Comparison of ENCODE assay signal across 17 mouse cellular contexts in the genomic region with DNA sequence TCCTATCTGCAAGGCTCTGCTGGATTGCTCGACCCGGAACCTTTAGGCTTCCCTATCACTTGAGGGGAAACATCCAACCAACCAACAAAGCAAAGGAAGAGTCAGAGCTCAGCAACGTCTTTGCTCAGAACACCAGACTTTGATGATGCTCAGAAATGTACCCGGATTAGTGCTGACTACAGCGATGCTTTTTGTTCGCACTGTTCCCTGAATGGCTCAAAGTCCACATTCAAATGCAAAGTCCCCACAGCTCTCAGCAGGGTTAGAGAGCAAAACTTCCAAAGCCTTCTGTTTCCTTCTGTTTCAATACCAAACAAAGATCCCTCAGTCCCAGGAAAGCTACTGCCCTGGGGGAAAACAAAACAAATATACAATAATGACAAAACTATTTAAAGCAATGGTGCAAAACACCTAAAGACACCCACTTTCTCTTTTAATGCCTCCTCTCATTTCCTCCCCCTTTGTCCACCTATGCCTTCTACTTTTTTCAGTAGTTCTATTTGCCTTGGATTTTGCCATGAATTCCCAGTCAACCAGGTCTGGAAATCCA. TPM values are rescaled to one million over a fixed set of nuclear protein-coding genes. Genes with fewer than 3 reads are reported as not detected.
DNase-seq lines count a peak whose midpoint lies in the region; TF ChIP-seq lines count a peak whose summit lies in the region.
"Had no signal": no experiment of that assay in that cellular context is flagged by ENCODE, and none has a peak within 500 bp of the region (broad histone marks: within the 10 kb centered on the region; RNA-seq: fewer than 3 reads in every experiment).

No protein-coding gene starts in this region.

- H3K9me3 ChIP-seq in embryonic facial prominence, embryonic 10.5 days, result no peaks in the 10 kb centered on the region
- H3K9me3 ChIP-seq: hindbrain, embryonic 15.5 days; limb, embryonic 12.5 days; neural tube, embryonic 15.5 days had no signal

- DNase-seq in embryo, embryonic 10 days (ENCODE audit: low spot score), result peak; percentile 16
- DNase-seq in embryo, embryonic 9.5 days (ENCODE audit: extremely low spot score), result no peak
- DNase-seq in layer of hippocampus, adult 2 months (ENCODE audit: low spot score in 2 of 2), result no peak
- DNase-seq in layer of hippocampus, postnatal 36 days, result no peak
- peak; percentile 60 to 73 for DNase-seq in kidney, postnatal 25 days
- DNase-seq in yolk sac, embryonic 10.5 days (ENCODE audit: low spot score), result peak; percentile 36
- DNase-seq in thymus, postnatal 14 days, result no peak
- DNase-seq in embryonic facial prominence, embryonic 10.5 days (ENCODE audit: low spot score), result no peak
- DNase-seq: cerebellum, adult 9-11 months; gastrocnemius, postnatal 10 days; right cerebral cortex, postnatal 25 days had no signal

- TF ChIP-seq CTCF in layer of hippocampus, adult 2 months (conservative IDR thresholded peaks at IDR 0.05), result no peak

- no peak overlapping the region for H3K4me3 ChIP-seq in layer of hippocampus, adult 2 months
- H3K4me3 ChIP-seq in embryonic facial prominence, embryonic 10.5 days, result no peak overlapping the region
- H3K4me3 ChIP-seq: hindbrain, embryonic 15.5 days; limb, embryonic 12.5 days; neural tube, embryonic 15.5 days had no signal

- H3K4me1 ChIP-seq in embryonic facial prominence, embryonic 10.5 days, result peaks cover 8% of the 10 kb centered on the region

- peaks cover 14% of the 10 kb centered on the region for H3K27me3 ChIP-seq in embryonic facial prominence, embryonic 10.5 days (replicated peaks; ENCODE audit: low read depth, poor library complexity, severe bottlenecking)
- H3K27me3 ChIP-seq: hindbrain, embryonic 15.5 days; neural tube, embryonic 15.5 days had no signal

- 11% methylated on average over 6 of the region's 6 CpGs for WGBS in embryonic facial prominence, embryonic 10.5 days

- H3K27ac ChIP-seq in layer of hippocampus, adult 2 months, result peak overlapping the region; percentile 79
- no peak overlapping the region for H3K27ac ChIP-seq in embryonic facial prominence, embryonic 10.5 days (replicated peaks)
- H3K27ac ChIP-seq: hindbrain, embryonic 15.5 days; limb, embryonic 12.5 days; neural tube, embryonic 15.5 days; stomach, postnatal 0 days had no signal

- H3K36me3 ChIP-seq in embryonic facial prominence, embryonic 10.5 days (replicated peaks), result no peaks in the 10 kb centered on the region
- H3K36me3 ChIP-seq: hindbrain, embryonic 15.5 days; limb, embryonic 12.5 days; neural tube, embryonic 15.5 days had no signal

RNA-seq across cellular contexts. Expression of gene Sfxn1, which starts 4.0 kb away (rescaled TPM):
- 10 to 100 TPM; 48.7 to 49.1 TPM for total RNA-seq in layer of hippocampus, adult 2 months (2021)
- 10 to 100 TPM; 42.7 to 45.5 TPM for total RNA-seq in layer of hippocampus, postnatal 36 days (2021)
- 86.2 and 87.5 TPM in 2 replicates for polyA plus RNA-seq in embryonic facial prominence, embryonic 10.5 days (2016; fragmentation: Nextera tagmentation; extraction: Ambion mirVana)

RNA-seq across cellular contexts. Expression of gene Drd1, which starts 12.2 kb away (rescaled TPM):
- total RNA-seq in layer of hippocampus, adult 2 months (2021), result 1 to 10 TPM; 5.4 to 8.7 TPM
- total RNA-seq in layer of hippocampus, postnatal 36 days (2021), result 1 to 10 TPM; 5.2 to 5.7 TPM
- polyA plus RNA-seq in embryonic facial prominence, embryonic 10.5 days (2016; fragmentation: Nextera tagmentation; extraction: Ambion mirVana), result 0.06 and 0.15 TPM in 2 replicates
- polyA plus RNA-seq: activated CD4-positive, CD25-positive, alpha-beta regulatory T cell, adult 4 months; heart, embryonic 14.5 days; limb, embryonic 12.5 days had no signal

Comparison
In these comparisons a context has a peak if more than half of its experiments do, and no peak if none do; other contexts are left out.
1. DNase-seq: peak in embryo, embryonic 10 days (single experiment), kidney, postnatal 25 days (2 of 2) and yolk sac, embryonic 10.5 days (single experiment); none in embryo, embryonic 9.5 days (single experiment), layer of hippocampus, adult 2 months (0 of 2), layer of hippocampus, postnatal 36 days (0 of 2), thymus, postnatal 14 days (single experiment) and embryonic facial prominence, embryonic 10.5 days (single experiment).